Mouse (Mus musculus) lung, postnatal 0 days (tissue): Measurements from ENCODE around the gene Gm43720. TPM values are rescaled to one million over a fixed set of nuclear protein-coding genes. Genes with fewer than 3 reads are reported as not detected.

Experiments
- ATAC-seq: fragments of 200-750 bp; cut with Nextera tagmentation; 2 replicates; pipeline ENCODE4 v1.8.0; 2017; ENCODE audit warnings: moderate library complexity
- DNase-seq: peaks from one replicate; pipeline ENCODE4 v3.0.0-alpha.2; 2016; ENCODE audit warnings: low spot score
- H3K27ac ChIP-seq: fragments of 300-500 bp; sonication (generic); 2 replicates; pipeline ENCODE4 v1.5.1; 2014; ENCODE audit warnings: antibody characterized with exemption, mild to moderate bottlenecking, low read length, mixed read lengths
- H3K27me3 ChIP-seq: fragments of 300-500 bp; sonication (generic); replicated peaks from 2 replicates; pipeline ENCODE4 v1.6.1; 2014; ENCODE audit warnings: low read length, mixed read lengths; ENCODE audit not compliant: insufficient read depth
- H3K36me3 ChIP-seq: fragments of 300-500 bp; sonication (generic); 2 replicates; pipeline ENCODE4 v1.6.1; 2014; ENCODE audit warnings: low read length, mixed read lengths; ENCODE audit not compliant: insufficient read depth
- H3K4me1 ChIP-seq: fragments of 300-500 bp; sonication (generic); 2 replicates; pipeline ENCODE4 v1.6.1; 2014; ENCODE audit warnings: antibody characterized with exemption, low read depth, low read length, mixed read lengths; ENCODE audit not compliant: insufficient read depth
- H3K4me2 ChIP-seq: fragments of 300-500 bp; sonication (generic); replicated peaks from 2 replicates; pipeline ENCODE4 v1.6.1; 2014; ENCODE audit warnings: low read depth, mild to moderate bottlenecking, low read length, moderate library complexity, mixed read lengths
- H3K4me3 ChIP-seq: fragments of 300-500 bp; sonication (generic); 2 replicates; pipeline ENCODE4 v1.5.1; 2014; ENCODE audit warnings: low read depth, low read length
- H3K9ac ChIP-seq: fragments of 300-500 bp; sonication (generic); replicated peaks from 2 replicates; pipeline ENCODE4 v1.6.1; 2014; ENCODE audit warnings: low read depth, mild to moderate bottlenecking
- H3K9me3 ChIP-seq: fragments of 300-500 bp; sonication (generic); 2 replicates; pipeline ENCODE4 v1.6.1; 2016; ENCODE audit warnings: low read length, mixed read lengths
- CTCF ChIP-seq: IDR thresholded peaks from 2 replicates; pipeline ENCODE4 v1.5.1; 2016; ENCODE audit warnings: antibody characterized with exemption, mild to moderate bottlenecking
- EP300 ChIP-seq: IDR thresholded peaks from 2 replicates; pipeline ENCODE4 v1.6.1; 2016; ENCODE audit warnings: antibody characterized with exemption, mild to moderate bottlenecking, control low read depth
- WGBS: fragments of 180-500 bp; shearing (Covaris S2); extraction: QIAGEN DNeasy Blood & Tissue Kit; methylation state at CpG from one replicate; pipeline ENCODE4 v1.1.7; 2014; 5-methylcytosine and 5-hydroxymethylcytosine counted together
- polyA plus RNA-seq: library from polyadenylated mRNA; unstranded; fragments of >200 nt; fragmentation: Nextera tagmentation; extraction: Ambion mirVana; gene quantifications from 2 replicates; pipeline ENCODE4 v1.2.1, GENCODE M21; 2015

The Gm43720 gene
- polyA plus RNA-seq, 1 experiment from 2014 or later = 0.02 TPM

DNA sequence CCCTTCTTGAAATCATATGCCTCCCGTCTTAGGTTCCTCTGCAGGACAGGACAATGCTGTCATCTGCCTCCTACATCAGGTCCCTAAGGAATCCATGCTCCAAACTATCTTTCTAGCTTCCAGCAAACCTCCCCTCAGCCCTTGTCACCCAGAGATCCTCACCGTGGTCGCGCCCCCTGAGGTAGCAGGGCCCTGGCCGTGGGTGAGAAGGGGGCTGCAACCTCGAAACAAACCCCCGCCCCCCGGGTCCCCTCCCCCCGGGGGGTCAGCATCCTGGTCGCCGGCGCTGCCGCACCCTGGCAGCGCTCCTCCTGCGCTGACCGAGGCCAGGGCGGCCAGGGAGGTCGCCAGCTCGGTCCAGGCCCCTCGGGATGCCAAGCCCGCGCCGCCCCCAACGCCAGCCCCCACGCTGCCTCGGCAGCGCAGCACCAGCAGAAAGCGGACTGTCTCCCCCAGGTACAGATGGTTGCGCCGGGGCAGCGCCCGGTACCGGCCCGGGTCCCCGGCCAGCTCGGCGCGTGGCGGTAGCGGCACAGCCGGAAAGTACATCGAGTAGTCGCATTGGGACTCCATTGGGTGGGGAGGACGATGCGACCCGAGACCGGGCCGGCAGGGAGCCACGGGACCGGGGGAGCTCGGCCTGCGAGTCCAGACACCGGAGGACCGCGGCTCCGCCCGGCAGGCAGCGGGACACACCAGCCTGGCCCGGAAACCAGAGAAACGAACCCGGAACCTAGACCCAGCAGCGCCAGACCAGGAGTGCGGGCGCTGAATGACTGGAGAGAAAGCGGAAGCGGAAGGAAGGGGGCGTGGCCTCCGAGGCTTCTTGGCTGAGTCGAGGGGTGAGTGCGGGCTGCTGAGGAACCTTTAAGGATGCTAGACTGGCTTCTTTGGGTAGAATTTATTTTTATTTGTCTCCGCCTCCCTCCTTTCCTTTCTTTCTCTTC is 16.2 kb downstream of the Gm43720 start, which contains the start of gene BC037034:
Gene BC037034 (minus strand): TSS at position 774 of the 947 bp plus-strand sequence.
- ATAC-seq = peak; percentile 94
- peak; percentile 97 for DNase-seq
- peak within 1 kb of the TSS; percentile 87 for H3K4me3 ChIP-seq
- peaks cover 11% of the 10 kb centered on the region for H3K4me1 ChIP-seq
- TF ChIP-seq EP300 (no peak), CTCF (no peak)
- peak within 1 kb of the TSS; percentile 75 for H3K27ac ChIP-seq
- WGBS = under 1% methylated on average over 60 of the region's 71 CpGs
- H3K9me3 ChIP-seq = no peaks in the 10 kb centered on the region
- H3K36me3 ChIP-seq = 0 out of 2 replicates have a peak, but pooled peaks cover 6% of the 10 kb centered on the region
- H3K4me2 ChIP-seq = peak within 1 kb of the TSS; percentile 99
- no peaks in the 10 kb centered on the region for H3K27me3 ChIP-seq
- H3K9ac ChIP-seq = peak within 1 kb of the TSS; percentile 82

DNA sequence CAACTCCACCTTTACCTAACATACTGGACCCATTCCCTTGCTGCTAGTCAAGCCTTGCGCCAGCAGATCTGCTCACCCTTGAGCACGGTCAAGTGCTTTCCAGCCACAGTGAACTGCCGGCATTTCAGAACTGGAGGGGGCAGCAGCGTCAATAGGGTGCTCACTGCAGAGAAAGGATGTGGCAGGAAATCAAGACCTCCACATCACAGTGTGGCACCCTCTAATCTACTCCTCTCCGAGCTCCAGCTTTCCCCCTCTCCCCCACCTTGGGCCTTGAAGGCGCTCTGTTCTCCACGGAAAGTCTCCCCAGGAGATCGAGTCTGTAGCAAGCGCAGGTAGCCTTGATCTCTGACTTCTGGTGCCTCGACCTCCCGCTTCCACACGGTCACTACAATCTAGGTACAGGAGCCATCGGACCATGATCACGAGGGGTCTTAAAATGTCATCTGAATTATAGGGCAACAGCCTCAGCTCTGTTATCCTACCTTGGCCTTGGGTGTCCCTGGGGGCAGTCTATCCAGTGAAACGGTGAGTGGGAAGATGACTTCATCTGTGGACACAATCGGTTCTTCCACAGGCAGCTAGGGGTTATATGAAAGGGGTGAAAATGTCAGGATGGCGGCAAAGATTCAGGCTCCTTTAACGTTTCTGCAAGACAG is 17.0 kb downstream of the Gm43720 start:
- Histone ChIP-seq H3K9ac (peak overlapping the region; percentile 82), H3K27ac (no peak overlapping the region), H3K4me3 (peak overlapping the region; percentile 87; the same call in 1 of the 2 replicates), H3K36me3 (0 out of 2 replicates have a peak, but pooled peaks cover 6% of the 10 kb centered on the region), H3K4me2 (peak overlapping the region; percentile 99), H3K27me3 (no peaks in the 10 kb centered on the region), H3K9me3 (no peaks in the 10 kb centered on the region), H3K4me1 (peaks cover 11% of the 10 kb centered on the region)
- ATAC-seq (no peak), DNase-seq (no peak)
- TF ChIP-seq EP300 = no peak
- peak; percentile 7; the same call in 1 of the 2 replicates for TF ChIP-seq CTCF
- 54% methylated on average over 18 of the region's 18 CpGs for WGBS

DNA sequence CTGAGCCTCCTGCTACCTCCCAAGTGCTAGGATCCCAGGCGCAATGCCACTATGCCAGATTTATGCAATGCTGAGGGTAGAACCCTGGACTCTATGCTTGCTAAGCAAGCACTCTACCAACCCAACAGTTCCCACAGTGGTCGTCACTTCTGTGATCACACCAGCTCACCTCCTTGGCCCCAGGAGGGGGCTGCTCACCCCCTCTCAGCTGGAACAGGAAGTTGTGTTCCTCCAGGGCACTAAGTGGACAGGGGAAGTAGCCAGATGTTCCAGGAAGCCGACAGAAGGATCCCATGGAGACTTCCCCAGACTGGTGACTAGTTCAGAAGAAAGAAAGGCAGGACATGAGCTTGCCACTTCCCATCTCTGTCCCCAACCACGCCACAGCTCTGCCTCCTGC is 17.8 kb downstream of the Gm43720 start:
- H3K27ac ChIP-seq = no peak overlapping the region
- H3K9ac ChIP-seq = no peak overlapping the region
- no peak overlapping the region for H3K4me2 ChIP-seq
- H3K4me1 ChIP-seq = peaks cover 11% of the 10 kb centered on the region
- H3K36me3 ChIP-seq = 0 out of 2 replicates have a peak, but pooled peaks cover 6% of the 10 kb centered on the region
- 77% methylated on average over 4 of the region's 4 CpGs for WGBS
- DNase-seq = peak; percentile 15
- no peak for ATAC-seq
- TF ChIP-seq CTCF (no peak), EP300 (no peak)
- no peak overlapping the region for H3K4me3 ChIP-seq
- no peaks in the 10 kb centered on the region for H3K27me3 ChIP-seq
- no peaks in the 10 kb centered on the region for H3K9me3 ChIP-seq

DNA sequence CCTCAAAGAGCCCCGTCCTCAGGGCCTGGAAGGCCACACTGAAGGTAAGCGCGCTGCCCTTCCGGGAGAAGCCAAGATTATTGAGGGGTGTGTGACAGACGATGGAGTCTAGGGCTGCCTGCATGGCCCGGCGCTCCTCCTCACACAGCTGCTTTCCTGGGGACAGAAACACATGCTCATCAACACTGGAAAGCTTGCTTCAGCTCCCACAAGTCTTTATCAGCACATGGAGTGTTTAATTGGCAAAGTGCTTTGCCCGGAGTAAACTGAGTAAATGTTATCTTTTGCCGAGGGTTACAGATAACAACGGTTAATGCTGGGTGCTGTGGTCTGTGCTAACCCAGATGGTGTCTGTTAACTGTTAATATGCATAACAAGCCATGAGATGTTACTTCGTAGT is 18.9 kb downstream of the Gm43720 start:
- H3K9me3 ChIP-seq = no peaks in the 10 kb centered on the region
- DNase-seq (no peak), ATAC-seq (no peak)
- no peak overlapping the region for H3K9ac ChIP-seq
- H3K4me1 ChIP-seq = peaks cover 18% of the 10 kb centered on the region
- 77% methylated on average over 11 of the region's 11 CpGs for WGBS
- H3K4me2 ChIP-seq = no peak overlapping the region
- H3K27ac ChIP-seq = no peak overlapping the region
- no peaks in the 10 kb centered on the region for H3K27me3 ChIP-seq
- no peak for TF ChIP-seq EP300
- no peak for TF ChIP-seq CTCF
- no peak overlapping the region for H3K4me3 ChIP-seq
- H3K36me3 ChIP-seq = 0 out of 2 replicates have a peak, but pooled peaks cover 6% of the 10 kb centered on the region

DNA sequence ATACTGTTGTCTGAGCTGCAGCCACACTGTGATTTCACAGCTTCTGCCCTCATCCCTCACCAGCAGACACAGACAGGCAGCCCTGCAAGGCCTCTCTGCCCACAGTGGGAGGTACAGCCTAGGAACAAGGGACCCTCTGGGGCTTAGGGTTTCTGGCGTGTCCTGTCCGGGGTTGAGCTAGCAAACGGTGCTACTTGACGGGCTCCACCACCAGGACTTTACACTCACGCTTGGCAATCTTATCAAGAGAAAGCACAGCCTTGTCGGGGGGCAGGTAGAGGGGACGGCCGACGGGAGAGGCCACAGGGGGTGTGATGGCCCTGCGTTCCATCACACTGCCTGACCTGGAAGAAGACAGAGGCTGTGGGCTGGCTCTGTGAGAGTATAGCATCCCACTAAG is 19.7 kb downstream of the Gm43720 start:
- H3K9ac ChIP-seq = no peak overlapping the region
- H3K9me3 ChIP-seq = no peaks in the 10 kb centered on the region
- peaks cover 18% of the 10 kb centered on the region for H3K4me1 ChIP-seq
- no peak overlapping the region for H3K4me2 ChIP-seq
- no peak overlapping the region for H3K27ac ChIP-seq
- no peak overlapping the region for H3K4me3 ChIP-seq
- DNase-seq = no peak
- WGBS = 80% methylated on average over 9 of the region's 10 CpGs
- H3K27me3 ChIP-seq = no peaks in the 10 kb centered on the region
- TF ChIP-seq EP300 (no peak), CTCF (no peak)
- H3K36me3 ChIP-seq = 0 out of 2 replicates have a peak, but pooled peaks cover 6% of the 10 kb centered on the region
- ATAC-seq = no peak

DNA sequence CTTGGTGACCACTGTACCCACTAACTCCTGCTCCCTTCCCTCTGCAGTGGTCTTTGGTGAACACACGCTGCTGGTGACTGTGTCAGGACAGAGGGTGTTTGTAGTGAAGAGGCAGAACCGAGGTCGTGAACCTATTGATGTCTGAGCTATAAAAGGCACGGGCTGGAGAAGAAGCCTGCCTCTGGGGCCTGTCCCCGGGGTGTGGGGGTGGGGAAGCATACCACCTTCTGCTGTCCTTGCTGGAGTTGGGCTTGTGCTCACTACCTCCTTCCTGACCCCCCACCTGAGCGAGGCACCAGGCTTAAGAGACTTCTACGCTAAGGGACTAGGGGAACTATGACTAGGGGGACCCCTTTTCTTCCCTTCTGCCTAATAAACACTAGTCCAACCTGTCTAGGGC is 20.8 kb downstream of the Gm43720 start:
- H3K4me3 ChIP-seq = no peak overlapping the region
- no peak for TF ChIP-seq EP300
- no peak for TF ChIP-seq CTCF
- WGBS = 77% methylated on average over 7 of the region's 7 CpGs
- 0 out of 2 replicates have a peak, but pooled peaks cover 6% of the 10 kb centered on the region for H3K36me3 ChIP-seq
- H3K9ac ChIP-seq = no peak overlapping the region
- no peak overlapping the region for H3K4me2 ChIP-seq
- no peaks in the 10 kb centered on the region for H3K9me3 ChIP-seq
- peaks cover 12% of the 10 kb centered on the region; the same call in 1 of the 2 replicates for H3K4me1 ChIP-seq
- H3K27ac ChIP-seq = no peak overlapping the region
- DNase-seq (no peak), ATAC-seq (no peak)
- no peaks in the 10 kb centered on the region for H3K27me3 ChIP-seq
